Mouse (Mus musculus) neutrophil, adult 5-6 weeks (primary cell): Measurements from ENCODE around the gene Exosc7. TPM values are rescaled to one million over a fixed set of nuclear protein-coding genes. Genes with fewer than 3 reads are reported as not detected.

Experiments used
- ATAC-seq: fragments of 151-379, 151-347 bp; 2 replicates; pipeline ENCODE4 v1.8.0; 2017; ENCODE audit warnings: mild to moderate bottlenecking, moderate TSS enrichment; ENCODE audit not compliant: insufficient number of reproducible peaks, poor library complexity, low FRiP score, severe bottlenecking; ENCODE audit errors: extremely low read depth
- total RNA-seq: library from RNA; stranded (forward); fragments of 200-1000 nt; gene quantifications from 2 replicates; pipeline ENCODE4 v1.2.3, GENCODE M21; 2017

Gene Exosc7
- total RNA-seq, 1 experiment from 2014 or later: 35.0 TPM

GRCm38 (mm10) chr9:123177380-123178048 lies 64.5 kb downstream of the Exosc7 start:
- no peak; the same call in 1 of the 2 replicates for ATAC-seq

DNA sequence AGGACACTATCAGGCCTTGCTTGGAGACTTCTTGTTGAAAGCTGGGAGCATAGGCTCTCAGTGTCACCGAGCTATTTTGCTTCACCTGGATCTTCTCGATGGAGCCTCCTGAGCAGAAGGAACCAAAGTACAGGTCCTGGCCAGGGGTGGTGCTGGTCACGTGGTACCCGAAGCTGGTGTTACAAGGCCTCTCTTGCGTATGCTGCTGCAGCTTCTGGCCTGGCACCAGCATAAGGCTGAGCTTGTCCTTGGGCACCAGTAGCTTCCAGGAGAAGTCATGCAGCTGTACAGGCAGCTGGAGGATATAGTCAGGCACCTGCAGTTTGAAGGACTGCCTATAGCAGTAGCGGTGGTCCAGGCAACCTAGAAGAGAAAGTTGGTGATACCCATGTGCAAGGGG lies 67.0 kb downstream of the Exosc7 start:
- no peak for ATAC-seq

DNA sequence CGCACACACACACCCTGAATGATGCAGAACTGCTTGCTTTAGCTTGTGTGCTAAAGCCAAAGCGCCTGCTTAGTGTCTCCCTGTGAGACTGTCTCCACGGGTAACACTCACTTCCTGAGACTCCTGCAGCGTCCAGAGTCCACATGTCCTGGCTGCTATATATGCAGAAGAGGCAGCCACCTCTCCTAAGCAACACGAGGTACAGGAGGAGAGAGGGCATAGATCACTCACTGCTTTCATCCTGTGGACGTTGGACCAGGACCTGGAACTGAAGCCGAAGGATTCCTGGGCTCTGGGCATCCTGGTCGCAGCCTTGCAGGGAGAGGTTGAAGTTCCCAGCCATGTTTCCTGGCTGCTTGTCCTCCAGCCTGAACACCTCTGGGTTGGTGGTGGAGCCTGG lies 70.2 kb downstream of the Exosc7 start:
- ATAC-seq: no peak

GRCm38 (mm10) chr9:123185546-123185945 lies 72.5 kb downstream of the Exosc7 start:
- no peak for ATAC-seq

Other genes with a start within 250 kb of the Exosc7 start
- gene Zfp445, start 247.2 kb upstream of the Exosc7 start, total RNA-seq: 105 and 106 TPM in 2 replicates
- 3.4 and 3.8 TPM in 2 replicates for gene Zkscan7, start 227.5 kb upstream of the Exosc7 start, total RNA-seq
- not detected in 2 replicates for gene Zfp105, start 190.1 kb upstream of the Exosc7 start, total RNA-seq
- gene 1110059G10Rik, start 162.2 kb upstream of the Exosc7 start, total RNA-seq: 21.6 and 28.5 TPM in 2 replicates
- 4.5 TPM in 2 replicates for gene Kif15, start 162.2 kb upstream of the Exosc7 start, total RNA-seq
- gene Tmem42, start 91.9 kb upstream of the Exosc7 start, total RNA-seq: 11.9 and 12.0 TPM in 2 replicates
- 0.61 TPM in 1 of 2 replicates, not detected in the other for gene Tgm4, start 78.5 kb upstream of the Exosc7 start, total RNA-seq
- gene Zdhhc3, start within 50 bp of the Exosc7 start, total RNA-seq: 26.5 and 27.1 TPM in 2 replicates
- gene Clec3b, start 37.7 kb downstream of the Exosc7 start, total RNA-seq: not detected in 2 replicates
- gene Cdcp1, start 102.8 kb downstream of the Exosc7 start, total RNA-seq: 0.25 TPM in 1 of 2 replicates, not detected in the other
- 0.58 and 1.4 TPM in 2 replicates for gene Tmem158, start 147.5 kb downstream of the Exosc7 start, total RNA-seq